Mouse (Mus musculus) hindbrain, embryonic 14.5 days (tissue): ENCODE data around the gene Cnbp. TPM values are rescaled to one million over a fixed set of nuclear protein-coding genes. Genes with fewer than 3 reads are reported as not detected.

ENCODE experiments used
- ATAC-seq: fragments of 200-750 bp; cut with Nextera tagmentation; 2 replicates; pipeline ENCODE4 v1.8.0; 2017; ENCODE audit warnings: moderate number of reproducible peaks, mild to moderate bottlenecking, moderate TSS enrichment, moderate library complexity; ENCODE audit not compliant: low FRiP score
- DNase-seq: peaks from one replicate; pipeline ENCODE4 v3.0.0-alpha.2; 2015; ENCODE audit warnings: low spot score
- H3K27ac ChIP-seq: fragments of 300-500 bp; sonication (generic); 2 replicates; pipeline ENCODE4 v1.5.1; 2014; ENCODE audit warnings: mild to moderate bottlenecking, moderate library complexity
- H3K27me3 ChIP-seq: fragments of 300-500 bp; sonication (generic); 2 replicates; pipeline ENCODE4 v1.6.1; 2014; ENCODE audit warnings: mild to moderate bottlenecking, low read length, mixed read lengths; ENCODE audit not compliant: control insufficient read depth, insufficient read depth
- H3K36me3 ChIP-seq: fragments of 300-500 bp; sonication (generic); replicated peaks from 2 replicates; pipeline ENCODE4 v1.6.1; 2014; ENCODE audit not compliant: control insufficient read depth, insufficient read depth
- H3K4me1 ChIP-seq: fragments of 300-500 bp; sonication (generic); replicated peaks from 2 replicates; pipeline ENCODE4 v1.6.1; 2014; ENCODE audit warnings: antibody characterized with exemption, low read length, mixed read lengths; ENCODE audit not compliant: control insufficient read depth, insufficient read depth
- H3K4me2 ChIP-seq: fragments of 300-500 bp; sonication (generic); replicated peaks from 2 replicates; pipeline ENCODE4 v1.6.1; 2014; ENCODE audit warnings: mild to moderate bottlenecking, moderate library complexity
- H3K4me3 ChIP-seq: fragments of 300-500 bp; sonication (generic); replicated peaks from 2 replicates; pipeline ENCODE4 v1.5.1; 2014; ENCODE audit warnings: mild to moderate bottlenecking, low read length
- H3K9ac ChIP-seq: fragments of 300-500 bp; sonication (generic); 2 replicates; pipeline ENCODE4 v1.6.1; 2014
- H3K9me3 ChIP-seq: fragments of 300-500 bp; sonication (generic); 2 replicates; pipeline ENCODE4 v1.6.1; 2016; ENCODE audit warnings: low read length; ENCODE audit not compliant: control insufficient read depth
- WGBS: fragments of 180-500 bp; shearing (Covaris S2); extraction: QIAGEN DNeasy Blood & Tissue Kit; methylation state at CpG from one replicate; pipeline ENCODE4 v1.1.7; 2014; 5-methylcytosine and 5-hydroxymethylcytosine counted together
- polyA plus RNA-seq: library from polyadenylated mRNA; unstranded; fragments of >200 nt; fragmentation: Nextera tagmentation; extraction: Ambion mirVana; gene quantifications from 2 replicates; pipeline ENCODE4 v1.2.1, GENCODE M21; 2014

Cnbp gene
- polyA plus RNA-seq, 1 experiment from 2014 or later = 555 TPM

- no peak overlapping the region for H3K9ac ChIP-seq
- no peak overlapping the region for H3K4me3 ChIP-seq
- ATAC-seq = no peak
- H3K4me2 ChIP-seq = no peak overlapping the region
- H3K27me3 ChIP-seq = no peaks in the 10 kb centered on the region
- H3K36me3 ChIP-seq = 0 out of 2 replicates have a peak, but pooled peaks cover 4% of the 10 kb centered on the region
- no peaks in the 10 kb centered on the region for H3K9me3 ChIP-seq
- WGBS = 91% methylated on average over 1 of the region's 1 CpGs
- no peak for DNase-seq
- no peak overlapping the region for H3K27ac ChIP-seq
- no peaks in the 10 kb centered on the region for H3K4me1 ChIP-seq
These were observed 46.9 kb downstream of the Cnbp start for GRCm38 (mm10) chr6:87804036-87804435.

- Histone ChIP-seq H3K27ac (no peak overlapping the region), H3K36me3 (0 out of 2 replicates have a peak, but pooled peaks cover 4% of the 10 kb centered on the region), H3K4me1 (no peaks in the 10 kb centered on the region), H3K27me3 (no peaks in the 10 kb centered on the region), H3K9ac (no peak overlapping the region), H3K4me3 (no peak overlapping the region), H3K9me3 (no peaks in the 10 kb centered on the region), H3K4me2 (no peak overlapping the region)
- 88% methylated on average over 7 of the region's 7 CpGs for WGBS
- no peak for DNase-seq
- no peak for ATAC-seq
These were observed 48.4 kb downstream of the Cnbp start for GRCm38 (mm10) chr6:87802462-87802861.

- no peak overlapping the region for H3K4me3 ChIP-seq
- WGBS = 89% methylated on average over 6 of the region's 6 CpGs
- no peak overlapping the region for H3K4me2 ChIP-seq
- ATAC-seq (no peak), DNase-seq (no peak)
- H3K9me3 ChIP-seq = no peaks in the 10 kb centered on the region
- H3K4me1 ChIP-seq = no peaks in the 10 kb centered on the region
- no peak overlapping the region for H3K9ac ChIP-seq
- no peaks in the 10 kb centered on the region for H3K27me3 ChIP-seq
- no peak overlapping the region for H3K27ac ChIP-seq
- no peaks in the 10 kb centered on the region for H3K36me3 ChIP-seq
These were observed 51.3 kb downstream of the Cnbp start for GRCm38 (mm10) chr6:87799576-87799975.

GRCm38 (mm10) chr6:87797321-87797720 is 53.6 kb downstream of the Cnbp start:
- DNase-seq (no peak), ATAC-seq (no peak)
- Histone ChIP-seq H3K9ac (no peak overlapping the region), H3K27ac (no peak overlapping the region), H3K36me3 (peaks cover 13% of the 10 kb centered on the region), H3K27me3 (no peaks in the 10 kb centered on the region), H3K4me3 (no peak overlapping the region), H3K4me1 (no peaks in the 10 kb centered on the region), H3K9me3 (no peaks in the 10 kb centered on the region), H3K4me2 (no peak overlapping the region)
- WGBS = 53% methylated on average over 2 of the region's 2 CpGs

- DNase-seq (no peak), ATAC-seq (no peak)
- Histone ChIP-seq H3K36me3 (peaks cover 19% of the 10 kb centered on the region), H3K9me3 (no peaks in the 10 kb centered on the region), H3K4me1 (no peaks in the 10 kb centered on the region), H3K4me3 (no peak overlapping the region), H3K9ac (no peak overlapping the region), H3K4me2 (no peak overlapping the region), H3K27me3 (no peaks in the 10 kb centered on the region), H3K27ac (no peak overlapping the region)
- 89% methylated on average over 6 of the region's 6 CpGs for WGBS
These were observed 54.5 kb downstream of the Cnbp start for GRCm38 (mm10) chr6:87796251-87796880.

- ATAC-seq = no peak
- peaks cover 22% of the 10 kb centered on the region for H3K36me3 ChIP-seq
- no peak overlapping the region for H3K27ac ChIP-seq
- no peaks in the 10 kb centered on the region for H3K4me1 ChIP-seq
- 49% methylated on average over 6 of the region's 6 CpGs for WGBS
- no peaks in the 10 kb centered on the region for H3K9me3 ChIP-seq
- no peak for DNase-seq
- no peak overlapping the region for H3K9ac ChIP-seq
- no peaks in the 10 kb centered on the region for H3K27me3 ChIP-seq
- no peak overlapping the region for H3K4me2 ChIP-seq
- H3K4me3 ChIP-seq = no peak overlapping the region
These were observed 55.3 kb downstream of the Cnbp start for GRCm38 (mm10) chr6:87795385-87796150.

GRCm38 (mm10) chr6:87793821-87794510 is 56.9 kb downstream of the Cnbp start:
- 96% methylated on average over 10 of the region's 10 CpGs for WGBS
- H3K4me2 ChIP-seq = no peak overlapping the region
- H3K27me3 ChIP-seq = no peaks in the 10 kb centered on the region
- H3K4me1 ChIP-seq = peaks cover 8% of the 10 kb centered on the region; the same call in 1 of the 2 replicates
- ATAC-seq = no peak
- DNase-seq = no peak
- no peaks in the 10 kb centered on the region for H3K9me3 ChIP-seq
- H3K27ac ChIP-seq = no peak overlapping the region
- H3K9ac ChIP-seq = no peak overlapping the region
- peaks cover 22% of the 10 kb centered on the region for H3K36me3 ChIP-seq
- no peak overlapping the region for H3K4me3 ChIP-seq

Other genes starting within 250 kb of the Cnbp start
- gene Aplf, start 178.9 kb downstream of the Cnbp start, polyA plus RNA-seq = 9.9 TPM in 2 replicates
- gene Efcc1, start 120.2 kb downstream of the Cnbp start, polyA plus RNA-seq = 6.1 and 8.0 TPM in 2 replicates
- gene Gp9, start 73.0 kb downstream of the Cnbp start, polyA plus RNA-seq = 0.56 and 0.83 TPM in 2 replicates
- gene Rab43, start 38.9 kb downstream of the Cnbp start, polyA plus RNA-seq = 7.8 and 15.6 TPM in 2 replicates
- gene Gm45140, start 15.3 kb downstream of the Cnbp start, polyA plus RNA-seq = 1.1 and 5.8 TPM in 2 replicates
- gene Isy1, start 12.3 kb downstream of the Cnbp start, polyA plus RNA-seq = 21.1 and 21.7 TPM in 2 replicates
- 203 and 213 TPM in 2 replicates for gene Copg1, start 36.7 kb upstream of the Cnbp start, polyA plus RNA-seq
- gene Hmces, start 62.8 kb upstream of the Cnbp start, polyA plus RNA-seq = 36.6 and 38.5 TPM in 2 replicates
- gene H1fx, start 130.5 kb upstream of the Cnbp start, polyA plus RNA-seq = 29.8 and 32.1 TPM in 2 replicates
- gene Rab7, start 194.2 kb upstream of the Cnbp start, polyA plus RNA-seq = 377 and 427 TPM in 2 replicates
- gene Rpn1, start 233.4 kb upstream of the Cnbp start, polyA plus RNA-seq = 301 and 339 TPM in 2 replicates